Mouse (Mus musculus): ENCODE measurements around the gene Syndig1l. TPM values are rescaled to one million over a fixed set of nuclear protein-coding genes. Genes with fewer than 3 reads are reported as not detected.

Syndig1l gene
- polyA plus RNA-seq, 1 experiment from 2014 or later: 0.08 TPM

DNA sequence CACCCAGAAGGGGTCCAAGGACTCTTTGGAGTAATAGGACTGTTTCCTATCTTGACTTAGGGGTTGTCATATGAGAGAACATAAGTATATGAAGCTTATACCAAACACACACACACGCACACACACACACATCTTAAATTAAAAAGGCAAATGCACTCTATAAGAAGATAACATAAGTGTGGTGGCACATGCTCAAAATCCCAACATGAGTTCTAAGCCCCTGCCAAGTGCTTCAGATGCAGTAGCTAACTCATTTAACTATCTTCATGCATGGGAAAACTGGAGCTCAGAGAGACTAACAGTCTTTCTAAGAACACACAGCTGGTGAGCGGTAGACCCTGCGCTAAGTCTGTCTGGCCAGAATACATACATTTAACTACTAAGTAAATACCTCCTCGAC, 11.1 kb downstream of the Syndig1l start:
- Histone ChIP-seq H3K36me3 (ENCODE audit: control insufficient read depth, insufficient read depth, low read length) (no peaks in the 10 kb centered on the region), H3K4me1 (replicated peaks; ENCODE audit: control insufficient read depth, insufficient read depth, low read length) (no peaks in the 10 kb centered on the region), H3K9me3 (ENCODE audit: control insufficient read depth, low read length) (no peaks in the 10 kb centered on the region), H3K4me3 (ENCODE audit: low read depth, low read length) (no peak overlapping the region), H3K9ac (ENCODE audit: low read depth, low read length) (no peak overlapping the region), H3K4me2 (no peak overlapping the region), H3K27ac (ENCODE audit: low read depth, low read length) (no peak overlapping the region), H3K27me3 (replicated peaks; ENCODE audit: control insufficient read depth, insufficient read depth, low read length) (no peaks in the 10 kb centered on the region)
- 90% methylated on average over 4 of the region's 4 CpGs for WGBS
- ATAC-seq (replicated peaks; ENCODE audit: low FRiP score) (no peak), DNase-seq (ENCODE audit: low spot score) (no peak)

DNA sequence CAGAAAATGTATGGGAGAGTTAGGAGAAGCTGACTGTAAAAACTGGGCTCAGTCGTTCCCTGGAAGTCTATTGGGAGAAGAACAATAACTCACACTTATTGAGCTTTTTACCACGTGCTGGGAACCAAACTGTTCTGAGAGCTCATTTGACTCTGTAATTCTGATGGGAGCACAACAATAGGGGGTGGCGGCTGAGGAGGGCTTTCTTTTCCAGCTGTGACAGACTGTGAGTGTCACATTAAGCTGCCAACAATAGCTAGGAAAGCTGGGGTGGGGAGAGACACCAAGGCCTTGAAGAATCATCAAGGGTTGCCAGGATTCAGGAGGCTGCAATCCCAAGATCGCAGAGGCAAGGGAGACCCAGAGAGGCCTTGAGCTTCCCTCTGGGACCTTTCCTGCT, 12.5 kb downstream of the Syndig1l start:
- Histone ChIP-seq H3K27me3 (replicated peaks; ENCODE audit: control insufficient read depth, insufficient read depth, low read length) (no peaks in the 10 kb centered on the region; the same call in 1 of the 2 replicates), H3K36me3 (ENCODE audit: control insufficient read depth, insufficient read depth, low read length) (no peaks in the 10 kb centered on the region), H3K4me2 (no peak overlapping the region), H3K9me3 (ENCODE audit: control insufficient read depth, low read length) (no peaks in the 10 kb centered on the region), H3K27ac (ENCODE audit: low read depth, low read length) (no peak overlapping the region), H3K4me1 (replicated peaks; ENCODE audit: control insufficient read depth, insufficient read depth, low read length) (no peaks in the 10 kb centered on the region), H3K9ac (ENCODE audit: low read depth, low read length) (no peak overlapping the region), H3K4me3 (ENCODE audit: low read depth, low read length) (no peak overlapping the region)
- ATAC-seq (replicated peaks; ENCODE audit: low FRiP score): no peak
- DNase-seq (ENCODE audit: low spot score): no peak
- WGBS: 54% methylated on average over 4 of the region's 4 CpGs

DNA sequence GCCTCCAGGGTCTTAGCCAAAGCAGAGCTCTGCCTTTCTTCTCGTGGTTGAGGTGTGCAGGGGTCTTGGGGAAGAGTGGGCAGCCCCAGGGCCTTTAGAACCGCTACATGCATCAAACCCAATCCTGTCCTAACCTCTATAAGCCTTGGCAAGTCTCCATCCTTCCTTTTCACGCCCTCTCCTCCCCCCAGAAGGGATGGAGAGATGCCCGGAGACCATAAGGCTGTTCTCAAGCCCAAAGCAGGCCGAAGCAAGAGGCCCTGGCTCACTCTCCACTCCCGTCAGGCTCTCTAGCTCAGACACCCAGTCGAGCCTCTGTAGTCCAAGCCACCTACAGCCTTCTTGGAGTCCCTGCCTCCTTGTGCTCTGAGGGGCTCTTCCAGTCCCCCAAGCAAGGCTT, 14.1 kb downstream of the Syndig1l start:
- H3K27me3 ChIP-seq (replicated peaks; ENCODE audit: control insufficient read depth, insufficient read depth, low read length): peaks cover 7% of the 10 kb centered on the region
- H3K4me3 ChIP-seq (ENCODE audit: low read depth, low read length): no peak overlapping the region
- WGBS: 64% methylated on average over 7 of the region's 7 CpGs
- no peak for DNase-seq (ENCODE audit: low spot score)
- no peak overlapping the region for H3K4me2 ChIP-seq
- no peak overlapping the region for H3K27ac ChIP-seq (ENCODE audit: low read depth, low read length)
- H3K36me3 ChIP-seq (ENCODE audit: control insufficient read depth, insufficient read depth, low read length): no peaks in the 10 kb centered on the region
- H3K9me3 ChIP-seq (ENCODE audit: control insufficient read depth, low read length): no peaks in the 10 kb centered on the region
- no peak overlapping the region for H3K9ac ChIP-seq (ENCODE audit: low read depth, low read length)
- H3K4me1 ChIP-seq (replicated peaks; ENCODE audit: control insufficient read depth, insufficient read depth, low read length): no peaks in the 10 kb centered on the region
- ATAC-seq (replicated peaks; ENCODE audit: low FRiP score): no peak

DNA sequence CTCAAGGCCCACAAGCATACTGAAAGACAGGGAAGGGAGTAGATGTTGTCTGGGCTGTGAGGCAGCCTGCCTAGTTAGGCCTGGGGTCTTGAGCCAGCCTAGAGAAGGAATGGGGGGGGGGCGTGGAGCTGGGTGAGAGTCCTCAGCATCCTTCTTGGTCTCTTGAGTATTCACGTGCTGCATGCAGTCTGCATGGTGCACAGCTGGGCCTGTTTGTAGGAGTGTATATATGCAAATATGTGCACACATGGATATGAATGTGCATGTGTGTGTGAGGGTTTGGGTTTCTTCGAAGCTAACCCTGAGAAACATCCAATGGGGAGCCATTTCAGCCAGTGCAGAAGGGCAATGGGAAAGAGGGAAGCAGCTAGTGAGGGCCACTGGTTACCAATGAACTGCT, 22.6 kb downstream of the Syndig1l start:
- Histone ChIP-seq H3K4me2 (no peak overlapping the region), H3K9ac (ENCODE audit: low read depth, low read length) (no peak overlapping the region), H3K27ac (ENCODE audit: low read depth, low read length) (no peak overlapping the region), H3K4me1 (replicated peaks; ENCODE audit: control insufficient read depth, insufficient read depth, low read length) (no peaks in the 10 kb centered on the region), H3K36me3 (ENCODE audit: control insufficient read depth, insufficient read depth, low read length) (no peaks in the 10 kb centered on the region), H3K4me3 (ENCODE audit: low read depth, low read length) (no peak overlapping the region), H3K27me3 (replicated peaks; ENCODE audit: control insufficient read depth, insufficient read depth, low read length) (peaks cover 16% of the 10 kb centered on the region), H3K9me3 (ENCODE audit: control insufficient read depth, low read length) (no peaks in the 10 kb centered on the region)
- DNase-seq (ENCODE audit: low spot score) (no peak), ATAC-seq (replicated peaks; ENCODE audit: low FRiP score) (no peak)
- 77% methylated on average over 3 of the region's 3 CpGs for WGBS

DNA sequence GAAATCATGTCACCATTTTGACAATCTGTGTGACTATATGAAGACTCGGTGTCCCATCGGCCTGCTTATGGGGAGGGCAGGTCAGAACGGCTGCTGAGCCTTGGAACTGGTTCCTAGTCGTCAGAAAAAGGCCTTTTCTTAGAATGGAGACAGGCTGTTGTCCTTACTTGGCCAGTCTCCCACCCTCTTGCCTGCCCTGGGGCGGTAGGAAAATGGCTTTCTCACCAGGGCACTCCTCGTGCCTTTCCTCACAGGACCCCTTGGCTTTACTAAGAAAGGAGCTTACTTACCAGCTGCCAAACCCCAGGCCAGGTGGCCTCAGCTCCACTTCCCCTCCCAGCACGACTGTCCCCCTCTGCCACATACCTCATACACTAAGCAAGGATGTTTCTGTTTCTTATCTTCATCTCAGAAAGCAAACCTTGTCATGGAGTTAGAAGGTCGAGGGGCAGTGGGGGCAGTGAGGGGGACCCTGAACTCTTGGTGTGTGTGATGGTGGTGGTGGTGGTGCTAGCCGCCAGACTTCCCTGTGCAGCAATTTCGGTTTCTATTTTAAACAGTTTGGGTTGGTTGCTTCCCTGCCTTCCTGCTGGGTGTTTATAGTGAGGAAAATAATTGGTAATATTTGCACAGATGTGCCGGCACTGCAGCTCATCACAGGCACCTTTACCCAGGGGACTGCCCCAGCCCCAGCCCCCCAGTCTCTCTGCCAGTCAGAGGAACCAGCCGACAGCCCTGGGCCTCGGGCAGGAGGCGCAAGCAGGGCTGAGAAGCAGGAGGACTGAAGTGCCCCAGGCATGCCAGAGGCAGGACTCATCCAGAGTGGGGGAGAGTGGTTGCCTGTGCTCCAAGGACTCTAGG, 23.7 kb downstream of the Syndig1l start:
- DNase-seq (ENCODE audit: low spot score) (no peak), ATAC-seq (replicated peaks; ENCODE audit: low FRiP score) (no peak)
- Histone ChIP-seq H3K27ac (ENCODE audit: low read depth, low read length) (no peak overlapping the region), H3K4me1 (replicated peaks; ENCODE audit: control insufficient read depth, insufficient read depth, low read length) (no peaks in the 10 kb centered on the region), H3K4me2 (no peak overlapping the region), H3K27me3 (replicated peaks; ENCODE audit: control insufficient read depth, insufficient read depth, low read length) (peaks cover 10% of the 10 kb centered on the region), H3K4me3 (ENCODE audit: low read depth, low read length) (no peak overlapping the region), H3K9me3 (ENCODE audit: control insufficient read depth, low read length) (no peaks in the 10 kb centered on the region), H3K36me3 (ENCODE audit: control insufficient read depth, insufficient read depth, low read length) (no peaks in the 10 kb centered on the region), H3K9ac (ENCODE audit: low read depth, low read length) (no peak overlapping the region)
- 43% methylated on average over 14 of the region's 14 CpGs for WGBS

DNA sequence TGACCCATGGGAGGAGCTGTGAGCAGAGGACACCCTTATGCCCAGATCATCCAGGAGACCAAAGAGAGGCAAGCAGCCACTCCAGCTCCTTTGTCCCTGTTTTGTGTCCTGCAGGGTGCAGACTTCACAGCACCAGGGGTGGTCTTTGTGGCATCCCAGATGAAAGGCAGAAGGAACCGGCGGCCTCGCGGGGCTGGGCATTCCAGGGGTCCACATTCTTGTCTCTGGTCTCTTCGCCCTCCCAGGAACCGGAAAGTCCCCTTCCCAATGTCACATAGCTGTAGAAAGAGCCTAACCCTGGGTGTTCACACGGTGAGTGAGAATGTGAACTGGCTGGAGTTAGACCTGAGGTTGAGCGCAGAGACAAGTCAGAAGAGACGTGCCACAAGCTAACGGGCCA, 27.0 kb downstream of the Syndig1l start:
- no peak overlapping the region for H3K9ac ChIP-seq (ENCODE audit: low read depth, low read length)
- H3K27ac ChIP-seq (ENCODE audit: low read depth, low read length): no peak overlapping the region
- WGBS: 17% methylated on average over 10 of the region's 10 CpGs
- H3K4me1 ChIP-seq (replicated peaks; ENCODE audit: control insufficient read depth, insufficient read depth, low read length): no peaks in the 10 kb centered on the region
- no peaks in the 10 kb centered on the region for H3K9me3 ChIP-seq (ENCODE audit: control insufficient read depth, low read length)
- no peak overlapping the region for H3K4me2 ChIP-seq
- H3K36me3 ChIP-seq (ENCODE audit: control insufficient read depth, insufficient read depth, low read length): no peaks in the 10 kb centered on the region
- DNase-seq (ENCODE audit: low spot score): no peak
- H3K4me3 ChIP-seq (ENCODE audit: low read depth, low read length): no peak overlapping the region
- ATAC-seq (replicated peaks; ENCODE audit: low FRiP score): no peak
- H3K27me3 ChIP-seq (replicated peaks; ENCODE audit: control insufficient read depth, insufficient read depth, low read length): peaks cover 10% of the 10 kb centered on the region

DNA sequence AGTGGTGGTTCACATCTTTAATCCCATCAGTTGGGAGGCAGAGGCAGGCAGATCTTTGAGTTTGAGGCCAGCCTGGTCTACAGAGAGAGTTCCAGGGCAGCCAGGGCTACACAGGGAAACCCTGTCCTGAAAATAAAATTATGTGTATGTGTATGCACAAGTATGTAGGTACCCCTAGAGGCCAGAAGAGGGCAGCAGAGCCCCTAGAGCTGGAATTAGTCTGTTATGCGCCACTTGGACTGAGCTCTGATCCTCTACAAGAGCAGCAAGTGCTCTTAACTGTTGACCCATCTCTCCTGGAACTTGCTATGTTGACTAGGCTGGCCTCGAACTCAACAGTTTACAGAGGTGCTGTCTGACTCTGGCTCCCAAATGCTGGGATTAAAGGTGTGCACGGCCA, 28.1 kb downstream of the Syndig1l start:
- H3K9me3 ChIP-seq (ENCODE audit: control insufficient read depth, low read length): no peaks in the 10 kb centered on the region
- H3K27ac ChIP-seq (ENCODE audit: low read depth, low read length): no peak overlapping the region
- DNase-seq (ENCODE audit: low spot score): no peak
- no peaks in the 10 kb centered on the region for H3K4me1 ChIP-seq (replicated peaks; ENCODE audit: control insufficient read depth, insufficient read depth, low read length)
- ATAC-seq (replicated peaks; ENCODE audit: low FRiP score): no peak
- H3K9ac ChIP-seq (ENCODE audit: low read depth, low read length): no peak overlapping the region
- H3K4me3 ChIP-seq (ENCODE audit: low read depth, low read length): no peak overlapping the region
- H3K36me3 ChIP-seq (ENCODE audit: control insufficient read depth, insufficient read depth, low read length): no peaks in the 10 kb centered on the region
- H3K4me2 ChIP-seq: no peak overlapping the region
- WGBS: 71% methylated on average over 3 of the region's 3 CpGs
- H3K27me3 ChIP-seq (replicated peaks; ENCODE audit: control insufficient read depth, insufficient read depth, low read length): peaks cover 10% of the 10 kb centered on the region

DNA sequence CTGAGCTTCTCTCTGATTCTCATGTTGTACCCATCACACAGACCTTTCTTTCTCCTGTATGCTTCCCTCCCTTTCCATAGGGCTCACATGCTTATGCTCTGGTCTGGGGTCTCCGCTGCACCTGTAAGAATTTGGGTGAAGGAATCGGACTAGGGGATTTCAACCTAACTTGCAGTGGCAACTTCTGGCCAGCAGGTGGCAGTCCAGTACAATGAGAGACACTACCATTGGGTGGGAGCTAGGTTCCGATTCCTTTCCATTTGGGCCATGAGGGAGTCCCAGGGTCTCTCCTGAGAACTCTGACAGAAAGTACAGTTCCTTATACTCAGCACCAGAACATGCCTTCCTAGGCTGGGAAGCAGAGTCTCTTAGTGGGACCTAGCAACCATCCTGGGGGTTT, 44.7 kb downstream of the Syndig1l start:
- Histone ChIP-seq H3K4me3 (ENCODE audit: low read depth, low read length) (no peak overlapping the region), H3K36me3 (ENCODE audit: control insufficient read depth, insufficient read depth, low read length) (no peaks in the 10 kb centered on the region), H3K27ac (ENCODE audit: low read depth, low read length) (no peak overlapping the region), H3K4me1 (replicated peaks; ENCODE audit: control insufficient read depth, insufficient read depth, low read length) (no peaks in the 10 kb centered on the region), H3K4me2 (no peak overlapping the region), H3K9me3 (ENCODE audit: control insufficient read depth, low read length) (no peaks in the 10 kb centered on the region), H3K9ac (ENCODE audit: low read depth, low read length) (no peak overlapping the region), H3K27me3 (replicated peaks; ENCODE audit: control insufficient read depth, insufficient read depth, low read length) (no peaks in the 10 kb centered on the region)
- DNase-seq (ENCODE audit: low spot score): peak; percentile 51
- 26% methylated on average over 3 of the region's 3 CpGs for WGBS
- no peak for ATAC-seq (replicated peaks; ENCODE audit: low FRiP score)

DNA sequence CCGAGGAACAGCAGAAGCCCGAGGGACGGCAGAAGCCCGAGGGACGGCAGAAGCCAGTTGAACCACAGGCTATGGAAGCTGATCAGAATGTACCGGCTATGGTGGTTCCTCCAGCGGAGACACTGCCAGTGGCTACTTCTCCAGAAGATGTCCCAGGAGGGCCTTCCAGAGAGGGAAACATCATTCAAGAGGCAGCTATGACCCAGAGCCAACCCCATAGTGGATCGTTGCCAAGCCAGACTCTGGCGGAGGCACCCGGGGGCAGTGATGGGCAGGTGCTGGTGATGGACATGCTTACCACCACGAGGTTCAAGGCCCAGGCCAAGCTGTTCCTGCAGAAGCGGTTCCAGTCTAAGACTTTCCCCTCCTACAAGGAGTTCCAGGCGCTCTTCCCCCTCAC, 48.4 kb downstream of the Syndig1l start:
- no peak overlapping the region for H3K4me3 ChIP-seq (ENCODE audit: low read depth, low read length)
- no peaks in the 10 kb centered on the region for H3K27me3 ChIP-seq (replicated peaks; ENCODE audit: control insufficient read depth, insufficient read depth, low read length)
- 88% methylated on average over 13 of the region's 13 CpGs for WGBS
- no peak overlapping the region for H3K4me2 ChIP-seq
- no peak overlapping the region for H3K9ac ChIP-seq (ENCODE audit: low read depth, low read length)
- ATAC-seq (replicated peaks; ENCODE audit: low FRiP score) (no peak), DNase-seq (ENCODE audit: low spot score) (no peak)
- no peaks in the 10 kb centered on the region for H3K9me3 ChIP-seq (ENCODE audit: control insufficient read depth, low read length)
- no peak overlapping the region for H3K27ac ChIP-seq (ENCODE audit: low read depth, low read length)
- no peaks in the 10 kb centered on the region for H3K4me1 ChIP-seq (replicated peaks; ENCODE audit: control insufficient read depth, insufficient read depth, low read length)
- H3K36me3 ChIP-seq (ENCODE audit: control insufficient read depth, insufficient read depth, low read length): no peaks in the 10 kb centered on the region

All from liver, embryonic 11.5 days (tissue).